Mouse (Mus musculus): ENCODE measurements around the gene Calcrl. TPM values are rescaled to one million over a fixed set of nuclear protein-coding genes. Genes with fewer than 3 reads are reported as not detected.
"Not testable (repeated sequence)": the region's sequence is repeated elsewhere in the genome, so short reads cannot be mapped to it uniquely, and the experiment has no call there.

The Calcrl gene
- polyA plus RNA-seq, 1 experiment from 2014 or later: 11.5 TPM

DNA sequence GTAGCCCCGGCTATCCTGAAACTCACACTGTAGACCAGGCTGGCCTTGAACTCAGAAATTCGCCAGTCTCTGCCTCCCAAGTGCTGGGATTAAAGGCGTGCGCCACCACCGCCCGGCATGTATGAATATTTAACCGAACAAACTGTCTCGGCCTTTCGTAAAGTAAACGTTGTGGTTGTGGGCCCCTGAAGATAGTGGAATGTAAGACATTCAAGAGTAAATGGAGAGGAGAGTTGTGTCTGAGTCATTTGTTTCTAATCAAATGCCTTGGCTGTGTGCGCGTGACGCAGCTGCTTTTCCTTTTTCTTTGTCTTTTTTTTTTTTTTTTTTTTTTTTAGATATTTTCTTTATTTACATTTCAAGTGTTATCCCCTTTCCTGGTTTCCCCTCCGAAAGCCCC is 36.7 kb downstream of the Calcrl start:
- not testable (repeated sequence) for H3K27me3 ChIP-seq; ATAC-seq (ENCODE audit: low read depth); H3K4me3 ChIP-seq (replicated peaks); H3K4me2 ChIP-seq; H3K9me3 ChIP-seq (replicated peaks); DNase-seq; H3K9ac ChIP-seq; H3K36me3 ChIP-seq
- Histone ChIP-seq H3K4me1 (replicated peaks) (peaks cover 38% of the 10 kb centered on the region), H3K27ac (0 out of 2 replicates have a peak overlapping the region, but pooled peaks have one; percentile 21)
- WGBS (ENCODE audit: insufficient replicate concordance): 68% methylated on average over 14 of the region's 14 CpGs

DNA sequence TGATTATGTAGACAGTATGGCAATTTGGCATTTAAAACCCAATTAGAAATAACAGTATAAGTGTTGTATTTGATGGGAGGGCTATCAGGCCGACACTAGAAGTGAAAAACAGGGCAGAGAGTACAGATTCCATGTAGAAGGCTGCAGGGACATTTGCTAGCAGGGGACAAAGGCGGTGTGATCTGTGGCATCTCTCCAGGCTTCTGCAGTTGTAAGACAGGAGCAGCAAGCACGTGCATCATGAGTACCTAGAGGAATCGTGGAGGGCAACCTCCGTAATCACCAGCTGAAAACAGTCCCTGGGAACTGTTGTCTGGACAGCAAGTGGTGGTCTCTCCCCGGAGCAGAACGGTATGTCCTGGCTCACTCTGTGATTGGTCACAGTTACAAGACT is 37.2 kb downstream of the Calcrl start:
- Histone ChIP-seq H3K9me3 (replicated peaks) (no peaks in the 10 kb centered on the region), H3K36me3 (no peaks in the 10 kb centered on the region), H3K4me2 (peak overlapping the region; percentile 52), H3K27ac (no peak overlapping the region; the same call in 1 of the 2 replicates), H3K4me1 (replicated peaks) (peaks cover 38% of the 10 kb centered on the region), H3K27me3 (no peaks in the 10 kb centered on the region), H3K4me3 (replicated peaks) (peak overlapping the region; percentile 37; the same call in 1 of the 2 replicates), H3K9ac (no peak overlapping the region; the same call in 1 of the 2 replicates)
- ATAC-seq (ENCODE audit: low read depth) (peak; percentile 43; the same call in 1 of the 2 replicates), DNase-seq (no peak)
- 58% methylated on average over 7 of the region's 7 CpGs for WGBS (ENCODE audit: insufficient replicate concordance)

DNA sequence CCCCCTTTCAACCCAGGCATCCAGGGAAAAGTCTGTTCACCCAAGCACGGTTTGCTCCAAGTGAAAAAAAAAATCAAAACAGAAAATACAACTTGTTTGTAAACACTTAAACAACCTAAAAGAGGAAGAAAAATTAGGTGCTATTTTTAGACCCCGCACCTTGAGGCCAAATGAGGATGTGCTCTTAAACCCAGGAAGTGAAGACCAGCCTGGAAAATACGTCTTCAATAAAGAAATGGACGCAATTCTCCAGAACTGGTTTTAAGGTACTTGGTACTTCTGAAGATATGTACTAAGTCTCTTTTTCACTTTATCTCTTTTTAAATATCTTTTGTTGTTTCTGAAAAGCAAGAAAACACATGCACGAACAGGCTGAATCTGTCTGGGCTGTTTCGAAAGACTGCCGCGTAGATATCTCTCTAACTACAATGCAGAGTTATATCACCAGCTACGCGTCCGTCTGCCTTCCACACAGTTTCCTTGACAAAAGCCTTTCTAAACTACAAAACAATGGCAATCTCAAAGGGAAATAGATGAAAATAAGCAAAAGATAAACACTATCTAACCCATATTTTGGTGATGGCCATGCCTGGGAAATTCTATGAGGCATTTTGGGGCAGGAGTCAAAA is 37.7 kb downstream of the Calcrl start:
- no peak overlapping the region; the same call in 1 of the 2 replicates for H3K9ac ChIP-seq
- 19% methylated on average over 11 of the region's 11 CpGs for WGBS (ENCODE audit: insufficient replicate concordance)
- ATAC-seq (ENCODE audit: low read depth) (peak; percentile 62; the same call in 1 of the 2 replicates), DNase-seq (no peak)
- H3K36me3 ChIP-seq: no peaks in the 10 kb centered on the region
- peak overlapping the region; percentile 37 for H3K4me3 ChIP-seq (replicated peaks)
- H3K4me1 ChIP-seq (replicated peaks): peaks cover 38% of the 10 kb centered on the region
- no peak overlapping the region for H3K27ac ChIP-seq
- no peaks in the 10 kb centered on the region for H3K9me3 ChIP-seq (replicated peaks)
- H3K4me2 ChIP-seq: peak overlapping the region; percentile 52
- H3K27me3 ChIP-seq: no peaks in the 10 kb centered on the region

DNA sequence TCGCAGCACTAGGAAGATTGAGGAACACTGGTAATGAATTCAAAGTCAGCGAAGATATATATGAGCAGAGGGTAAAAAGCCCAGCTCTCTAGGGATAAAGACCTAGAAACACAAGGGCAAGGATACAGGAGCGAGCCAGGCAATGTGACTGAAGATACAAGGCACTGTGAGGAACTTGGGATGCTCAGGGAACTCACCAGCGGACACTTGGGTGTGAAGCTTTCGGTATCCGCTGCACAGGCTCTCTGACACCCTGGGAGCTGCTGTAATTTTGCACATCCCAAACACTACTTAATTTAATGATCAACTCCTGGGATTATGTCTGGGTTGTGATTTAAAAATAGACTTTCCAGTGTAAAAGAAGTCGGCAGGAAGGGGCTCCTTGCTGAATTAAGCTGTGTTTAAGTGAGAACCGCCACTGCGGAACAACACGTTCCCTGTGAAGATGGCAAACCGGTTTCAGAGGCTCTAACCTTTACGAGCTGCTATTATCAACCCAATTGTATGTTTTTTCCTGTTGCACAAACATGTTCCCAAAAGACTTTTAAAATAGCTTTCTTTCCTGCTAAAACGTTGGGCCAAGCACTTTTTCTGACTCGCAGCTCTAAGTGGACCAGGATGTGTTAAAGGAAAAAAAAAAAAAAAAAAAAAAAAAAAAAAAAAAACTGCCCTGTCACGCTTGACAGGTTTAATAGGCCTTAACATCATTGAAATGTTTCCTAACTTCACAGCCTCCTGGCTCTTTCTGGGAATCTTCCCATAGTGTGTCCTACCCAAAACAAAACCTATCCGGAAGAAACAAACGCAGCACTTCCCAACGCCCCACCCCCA is 38.4 kb downstream of the Calcrl start:
- no peaks in the 10 kb centered on the region for H3K36me3 ChIP-seq
- H3K9ac ChIP-seq: no peak overlapping the region
- peak overlapping the region; percentile 52 for H3K4me2 ChIP-seq
- no peak for ATAC-seq (ENCODE audit: low read depth)
- 57% methylated on average over 18 of the region's 18 CpGs for WGBS (ENCODE audit: insufficient replicate concordance)
- no peaks in the 10 kb centered on the region for H3K27me3 ChIP-seq
- no peak overlapping the region for H3K27ac ChIP-seq
- no peaks in the 10 kb centered on the region for H3K9me3 ChIP-seq (replicated peaks)
- H3K4me3 ChIP-seq (replicated peaks): peak overlapping the region; percentile 37
- peaks cover 38% of the 10 kb centered on the region for H3K4me1 ChIP-seq (replicated peaks)
- DNase-seq: no peak

DNA sequence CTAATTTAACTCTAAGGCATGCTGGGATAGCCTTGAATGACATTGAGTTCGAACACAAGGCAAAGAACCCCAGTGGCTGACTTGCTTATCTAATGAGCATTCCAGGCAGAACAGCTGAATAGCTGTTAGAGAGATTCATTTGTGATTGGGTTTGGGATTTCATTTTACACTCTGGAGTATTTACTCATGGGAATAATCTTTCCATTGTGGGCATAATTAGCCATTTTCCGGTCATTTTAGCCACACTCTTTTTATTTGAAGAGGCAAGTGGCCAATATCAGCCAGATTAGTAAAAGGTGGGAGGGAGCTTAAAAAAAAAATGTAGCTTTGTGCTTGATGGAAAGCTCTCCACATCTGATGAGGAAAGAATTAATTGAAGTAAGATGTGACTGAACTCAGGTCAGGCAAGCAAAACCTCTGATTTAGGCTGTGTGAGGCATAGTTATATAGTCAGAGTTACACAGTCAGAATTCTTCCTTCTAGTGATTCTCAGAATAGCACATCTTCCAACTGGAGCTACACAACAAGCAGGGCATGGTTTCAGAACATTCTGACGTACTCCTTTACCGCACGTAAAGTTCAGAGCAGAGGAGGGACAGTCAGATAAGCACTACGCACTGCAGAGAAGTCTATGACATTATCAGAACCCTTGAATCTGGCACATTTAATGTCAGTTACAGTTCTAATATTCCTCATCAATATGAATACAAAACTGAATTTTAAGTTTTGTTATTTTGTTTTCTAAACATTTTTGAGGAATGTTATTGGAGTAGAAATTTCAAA is 40.1 kb downstream of the Calcrl start:
- no peaks in the 10 kb centered on the region for H3K9me3 ChIP-seq (replicated peaks)
- H3K4me1 ChIP-seq (replicated peaks): peaks cover 44% of the 10 kb centered on the region
- H3K27ac ChIP-seq: no peak overlapping the region
- DNase-seq (no peak), ATAC-seq (ENCODE audit: low read depth) (peak; percentile 73)
- no peak overlapping the region for H3K4me2 ChIP-seq
- no peaks in the 10 kb centered on the region for H3K27me3 ChIP-seq
- H3K9ac ChIP-seq: no peak overlapping the region
- 36% methylated on average over 6 of the region's 6 CpGs for WGBS (ENCODE audit: insufficient replicate concordance)
- no peak overlapping the region for H3K4me3 ChIP-seq (replicated peaks)
- no peaks in the 10 kb centered on the region for H3K36me3 ChIP-seq

DNA sequence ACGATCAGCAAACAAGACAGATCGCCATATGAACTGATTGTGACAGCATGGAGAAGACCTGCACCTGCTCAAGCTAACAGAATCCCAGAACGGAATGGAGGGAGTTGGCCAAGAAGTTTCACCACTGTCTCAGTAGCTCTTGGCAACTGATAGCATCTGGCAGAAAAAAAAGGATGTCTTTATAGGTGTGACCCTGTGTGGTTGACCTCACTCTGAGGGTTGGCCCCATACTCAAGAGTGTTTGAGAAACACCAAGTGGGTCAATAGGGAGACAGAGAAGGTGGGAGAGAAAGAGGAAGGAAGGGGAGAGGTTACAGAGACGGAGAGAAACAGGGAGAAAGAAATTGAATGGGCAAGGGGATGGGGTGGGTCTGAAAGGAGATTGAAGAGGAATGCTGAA is 41.4 kb downstream of the Calcrl start:
- 63% methylated on average over 4 of the region's 4 CpGs for WGBS (ENCODE audit: insufficient replicate concordance)

DNA sequence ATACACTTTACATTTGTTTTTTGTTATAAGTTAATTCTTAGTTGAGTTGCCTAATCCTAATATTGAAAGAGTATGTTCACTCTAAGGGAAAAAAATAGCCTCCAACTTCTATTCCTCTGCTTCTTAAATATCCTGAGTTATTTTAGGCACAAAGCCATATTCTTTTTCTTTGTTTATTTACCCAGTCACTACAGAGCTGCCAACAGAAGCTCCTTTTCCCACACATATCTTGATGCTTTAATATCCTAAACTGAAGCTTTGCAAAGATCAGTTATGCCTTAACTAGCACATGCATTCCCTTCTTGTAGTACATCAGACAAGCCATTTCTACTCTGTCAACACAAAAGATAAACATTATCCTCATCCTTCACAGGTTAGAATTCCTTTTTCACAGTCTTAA is 42.7 kb downstream of the Calcrl start:
- H3K27me3 ChIP-seq: no peaks in the 10 kb centered on the region
- no peak overlapping the region for H3K4me3 ChIP-seq (replicated peaks)
- H3K4me2 ChIP-seq: no peak overlapping the region
- H3K4me1 ChIP-seq (replicated peaks): peaks cover 32% of the 10 kb centered on the region
- ATAC-seq (ENCODE audit: low read depth) (no peak), DNase-seq (no peak)
- no peaks in the 10 kb centered on the region for H3K9me3 ChIP-seq (replicated peaks)
- H3K27ac ChIP-seq: no peak overlapping the region
- H3K36me3 ChIP-seq: no peaks in the 10 kb centered on the region
- H3K9ac ChIP-seq: no peak overlapping the region

More for the DNA sequence above, 41.4 kb downstream of the Calcrl start:
- no peak for DNase-seq
- no peaks in the 10 kb centered on the region for H3K27me3 ChIP-seq
- H3K27ac ChIP-seq: no peak overlapping the region
- H3K4me1 ChIP-seq (replicated peaks): peaks cover 39% of the 10 kb centered on the region
- H3K36me3 ChIP-seq: no peaks in the 10 kb centered on the region
- no peak for ATAC-seq (ENCODE audit: low read depth)
- no peak overlapping the region for H3K4me2 ChIP-seq
- H3K9ac ChIP-seq: no peak overlapping the region
- no peak overlapping the region for H3K4me3 ChIP-seq (replicated peaks)
- no peaks in the 10 kb centered on the region for H3K9me3 ChIP-seq (replicated peaks)

DNA sequence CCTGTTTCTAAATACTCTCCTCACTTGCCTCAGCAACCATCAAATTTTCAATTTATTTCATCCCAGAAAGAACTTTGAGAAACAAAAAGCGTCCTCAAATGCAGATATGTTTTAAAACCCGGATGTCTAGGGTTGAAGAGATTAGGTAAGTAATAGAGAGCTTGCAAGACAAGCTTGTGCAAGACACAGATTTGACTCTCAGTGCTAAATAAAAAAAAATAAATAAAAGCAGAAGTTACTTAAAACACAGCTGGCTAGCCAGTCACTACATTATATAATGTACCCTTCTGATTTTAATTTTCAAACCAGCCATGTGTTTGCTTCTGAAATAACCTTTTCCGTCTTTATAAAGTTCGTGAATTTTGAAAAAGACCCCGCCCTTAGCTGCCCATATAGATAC is 43.2 kb downstream of the Calcrl start:
- WGBS (ENCODE audit: insufficient replicate concordance): 67% methylated on average over 5 of the region's 5 CpGs
- no peaks in the 10 kb centered on the region for H3K36me3 ChIP-seq
- H3K4me2 ChIP-seq: no peak overlapping the region
- ATAC-seq (ENCODE audit: low read depth): no peak
- H3K9ac ChIP-seq: no peak overlapping the region
- no peak overlapping the region for H3K4me3 ChIP-seq (replicated peaks)
- no peaks in the 10 kb centered on the region for H3K27me3 ChIP-seq
- DNase-seq: no peak
- H3K4me1 ChIP-seq (replicated peaks): peaks cover 26% of the 10 kb centered on the region
- H3K9me3 ChIP-seq (replicated peaks): no peaks in the 10 kb centered on the region
- no peak overlapping the region for H3K27ac ChIP-seq

DNA sequence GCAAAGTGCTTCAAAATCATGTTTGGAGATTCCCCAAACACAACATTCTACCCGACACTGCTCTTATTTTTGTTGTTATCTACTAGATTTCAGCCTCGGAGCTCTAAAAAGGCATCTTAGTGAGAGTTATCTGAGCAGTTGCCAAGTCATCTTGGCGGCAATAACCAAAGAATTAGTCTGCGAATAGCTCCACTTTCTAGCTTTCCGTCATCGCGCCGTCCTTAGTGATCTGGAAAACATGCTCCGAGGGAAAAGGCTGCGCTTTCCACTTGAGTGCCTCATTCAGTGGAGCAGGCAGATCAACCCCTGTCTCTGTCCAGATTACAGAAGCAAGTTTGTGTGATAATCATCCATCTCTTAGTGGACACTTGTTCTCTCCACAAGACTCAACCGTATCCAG is 44.4 kb downstream of the Calcrl start:
- no peak for ATAC-seq (ENCODE audit: low read depth)
- H3K27ac ChIP-seq: no peak overlapping the region
- DNase-seq: no peak
- peaks cover 21% of the 10 kb centered on the region for H3K4me1 ChIP-seq (replicated peaks)
- no peak overlapping the region for H3K4me2 ChIP-seq
- 76% methylated on average over 11 of the region's 11 CpGs for WGBS (ENCODE audit: insufficient replicate concordance)
- no peaks in the 10 kb centered on the region for H3K9me3 ChIP-seq (replicated peaks)
- H3K27me3 ChIP-seq: no peaks in the 10 kb centered on the region
- H3K36me3 ChIP-seq: no peaks in the 10 kb centered on the region
- H3K4me3 ChIP-seq (replicated peaks): no peak overlapping the region
- no peak overlapping the region for H3K9ac ChIP-seq

DNA sequence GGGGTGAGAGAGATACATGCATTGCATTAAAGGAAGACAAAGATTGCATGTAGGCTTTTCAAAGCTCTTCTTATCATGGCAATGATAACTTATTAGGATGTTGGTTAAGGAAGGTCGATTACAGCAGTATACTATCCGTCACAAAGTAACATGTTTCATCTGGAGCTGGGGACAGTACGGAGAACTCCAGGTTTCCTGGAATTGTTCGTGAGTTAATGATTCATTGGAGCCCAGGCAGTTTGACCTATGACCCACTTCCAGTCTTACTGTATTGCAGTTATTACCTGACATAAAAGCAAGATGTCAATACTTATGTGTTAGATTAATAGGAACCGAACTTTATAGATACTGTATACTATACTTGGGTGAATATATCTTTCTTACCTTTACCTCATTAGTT is 46.5 kb downstream of the Calcrl start:
- Histone ChIP-seq H3K9me3 (replicated peaks) (no peaks in the 10 kb centered on the region), H3K4me3 (replicated peaks) (no peak overlapping the region), H3K27ac (no peak overlapping the region), H3K4me2 (no peak overlapping the region), H3K4me1 (replicated peaks) (peaks cover 13% of the 10 kb centered on the region), H3K27me3 (no peaks in the 10 kb centered on the region), H3K36me3 (no peaks in the 10 kb centered on the region), H3K9ac (no peak overlapping the region)
- ATAC-seq (ENCODE audit: low read depth) (no peak), DNase-seq (no peak)
- WGBS (ENCODE audit: insufficient replicate concordance): 50% methylated on average over 5 of the region's 5 CpGs

DNA sequence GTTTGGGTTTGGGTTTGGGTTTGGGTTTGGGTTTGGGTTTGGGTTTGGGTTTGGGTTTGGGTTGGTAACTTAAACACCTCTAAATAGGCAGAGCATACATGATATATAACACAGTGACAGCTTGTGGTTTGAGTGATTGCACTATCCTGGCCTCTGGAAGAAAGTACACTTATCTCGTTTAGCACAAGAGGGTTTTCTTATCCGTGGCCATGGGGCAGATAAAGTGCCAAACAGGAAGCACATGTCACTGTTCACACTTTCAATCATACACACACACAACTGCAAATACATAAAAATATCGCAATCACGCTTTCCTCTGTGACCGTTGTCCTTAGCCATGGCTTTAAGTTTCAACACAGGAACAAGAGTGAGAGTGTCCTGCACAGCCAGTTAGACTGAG is 56.0 kb downstream of the Calcrl start:
- Histone ChIP-seq H3K27me3 (no peaks in the 10 kb centered on the region), H3K4me2 (no peak overlapping the region), H3K4me1 (replicated peaks) (peaks cover 24% of the 10 kb centered on the region), H3K9me3 (replicated peaks) (no peaks in the 10 kb centered on the region), H3K27ac (no peak overlapping the region), H3K9ac (no peak overlapping the region), H3K4me3 (replicated peaks) (no peak overlapping the region), H3K36me3 (no peaks in the 10 kb centered on the region)
- 9% methylated on average over 5 of the region's 5 CpGs for WGBS (ENCODE audit: insufficient replicate concordance)
- no peak for DNase-seq
- ATAC-seq (ENCODE audit: low read depth): peak; percentile 88
